Mouse (Mus musculus) spleen, postnatal 4 days (tissue): ENCODE results near the gene 2900026A02Rik.
"Not testable (repeated sequence)": the region's sequence is repeated elsewhere in the genome, so short reads cannot be mapped to it uniquely, and the experiment has no call there.

Experiments
- DNase-seq, 2 experiments: peaks; one replicate each; pipeline ENCODE4 v3.0.0; 2022; ENCODE audit warnings: low spot score in 2 of 2

Gene 2900026A02Rik

DNA sequence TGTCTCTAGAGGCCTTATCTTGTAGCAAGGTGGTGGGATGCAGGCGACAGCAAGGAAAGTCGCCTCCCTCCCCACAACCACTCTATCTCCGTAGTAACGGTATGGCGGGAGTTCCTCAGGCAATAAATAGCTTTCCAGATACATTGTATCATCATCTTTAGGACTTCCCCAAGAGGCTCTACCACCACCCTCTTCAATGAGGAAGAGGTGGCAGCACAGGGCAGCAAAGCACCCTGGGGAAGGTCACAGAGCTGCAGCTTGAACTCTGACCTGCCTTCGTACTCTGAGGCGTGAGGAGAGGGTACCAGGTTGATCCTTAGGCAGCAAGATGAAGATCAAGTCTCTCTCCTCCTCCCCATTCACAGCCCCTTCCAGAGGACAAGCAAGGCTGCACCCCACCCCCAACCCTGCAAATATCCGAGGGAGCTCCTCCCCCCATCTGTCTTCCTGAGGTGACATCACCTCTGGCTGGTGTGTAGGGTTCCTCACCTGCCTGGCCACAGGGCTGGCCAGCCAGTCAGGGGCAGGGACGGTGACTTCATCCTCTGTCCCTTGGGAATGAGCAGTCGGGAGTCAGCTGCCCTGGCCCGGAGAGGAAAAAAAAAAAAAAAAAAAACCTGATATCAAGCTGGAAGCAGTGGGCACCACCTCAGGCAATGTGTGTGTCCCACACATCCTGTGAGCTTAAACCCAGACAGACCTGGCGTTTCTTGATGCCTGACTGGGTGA lies 98.5 kb downstream of the 2900026A02Rik start:
- no peak for DNase-seq

DNA sequence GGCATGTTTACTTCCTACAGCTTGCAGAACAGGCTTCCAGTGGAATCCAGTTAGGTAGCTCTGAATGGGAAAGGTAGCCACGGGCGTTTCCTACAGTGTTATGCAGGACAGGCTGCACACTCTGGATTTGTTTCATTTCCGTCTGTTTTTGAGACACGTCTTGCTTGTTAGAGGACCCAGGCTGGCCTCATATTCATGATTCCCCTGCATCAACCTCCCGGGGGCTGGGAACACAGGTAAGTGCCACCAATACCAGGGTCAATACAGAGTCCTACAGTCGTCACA lies 99.5 kb downstream of the 2900026A02Rik start:
- no peak for DNase-seq

DNA sequence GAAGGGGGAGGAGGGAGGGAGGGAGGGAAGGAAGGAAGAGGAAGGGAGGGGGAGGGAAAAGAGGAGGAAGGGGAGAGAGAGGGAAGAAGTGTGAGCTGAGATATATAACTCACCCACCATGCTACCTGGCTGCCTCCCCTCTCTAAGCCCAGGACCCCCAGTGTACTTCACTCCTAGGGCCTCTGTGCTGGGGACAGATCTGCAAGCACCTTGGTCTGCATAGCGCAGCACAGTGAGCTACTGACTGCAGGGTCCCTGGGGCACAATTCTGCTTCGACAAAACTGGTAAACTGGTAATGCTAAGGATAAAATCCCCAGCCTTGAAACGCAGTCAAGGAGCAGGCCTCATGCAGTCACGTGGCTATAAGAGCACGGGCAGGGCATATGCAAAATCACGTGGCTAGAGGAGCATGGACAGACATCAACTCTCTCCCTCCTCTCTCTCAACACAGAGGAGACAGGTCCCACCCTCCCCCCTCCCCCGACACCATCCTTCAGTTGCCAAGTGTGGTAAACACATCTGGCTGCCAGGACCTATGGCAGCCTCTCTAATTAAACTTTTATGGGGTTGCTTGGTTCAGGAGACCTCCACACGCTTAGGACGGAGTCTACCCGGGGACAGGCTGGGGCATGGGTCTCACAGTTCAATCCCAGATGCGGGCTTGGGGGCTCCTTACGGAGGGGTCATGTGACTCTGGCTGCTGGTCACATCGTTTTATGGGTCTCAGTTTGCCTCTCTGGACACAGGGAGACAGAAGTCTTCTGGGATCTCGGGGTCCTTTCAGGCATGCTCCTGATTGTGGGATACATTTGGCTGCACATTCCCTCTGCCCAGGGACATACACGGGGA lies 100.1 kb downstream of the 2900026A02Rik start:
- no peak for DNase-seq

DNA sequence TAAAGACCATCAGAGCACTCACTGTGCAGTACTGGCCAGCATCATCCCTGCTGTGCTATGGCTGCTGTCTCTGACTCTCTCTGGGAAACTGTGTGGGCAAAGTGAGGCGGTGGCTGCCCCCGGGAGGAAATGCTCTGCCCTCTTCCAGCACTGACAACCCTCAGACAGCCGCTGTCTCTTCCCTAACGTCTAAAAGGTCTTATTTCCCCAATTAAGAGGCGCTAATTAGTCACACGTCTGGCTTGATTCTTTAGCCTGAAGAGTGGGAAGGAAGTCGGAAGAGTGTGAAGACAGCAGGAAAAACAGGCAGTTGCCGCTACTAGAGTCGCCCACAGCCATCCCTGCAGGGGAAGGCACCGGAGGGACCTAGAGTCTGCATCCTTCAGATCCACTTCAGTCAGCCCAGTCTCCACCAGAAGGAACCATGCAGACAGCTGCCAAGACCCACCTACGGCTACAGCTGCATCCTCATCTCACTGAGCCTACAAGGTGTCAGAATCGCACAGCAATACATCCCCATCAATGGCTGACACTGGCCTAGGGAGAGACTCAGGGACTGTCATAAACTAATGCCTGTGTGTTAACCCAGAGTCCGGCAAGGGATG lies 101.1 kb downstream of the 2900026A02Rik start:
- DNase-seq = no peak

DNA sequence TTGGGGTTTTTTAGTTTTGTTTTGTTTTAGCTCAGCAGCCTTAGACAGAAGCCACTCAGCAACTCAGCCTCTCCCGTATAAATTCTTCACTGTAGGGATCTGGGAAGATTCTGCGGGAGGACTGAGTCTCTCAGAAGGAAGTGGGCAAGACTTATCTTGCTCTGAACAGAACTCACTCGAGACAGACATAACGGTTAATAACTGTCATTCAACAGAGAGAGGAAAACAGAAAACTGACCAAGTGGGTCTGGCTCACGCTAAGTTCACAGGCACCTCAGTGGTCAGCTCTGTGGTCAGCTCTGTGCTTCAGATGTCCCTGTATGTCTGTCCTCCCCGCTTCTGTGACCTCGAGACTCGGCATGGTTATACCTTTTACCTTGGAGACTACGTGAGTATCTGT lies 101.7 kb downstream of the 2900026A02Rik start:
- DNase-seq = no peak

DNA sequence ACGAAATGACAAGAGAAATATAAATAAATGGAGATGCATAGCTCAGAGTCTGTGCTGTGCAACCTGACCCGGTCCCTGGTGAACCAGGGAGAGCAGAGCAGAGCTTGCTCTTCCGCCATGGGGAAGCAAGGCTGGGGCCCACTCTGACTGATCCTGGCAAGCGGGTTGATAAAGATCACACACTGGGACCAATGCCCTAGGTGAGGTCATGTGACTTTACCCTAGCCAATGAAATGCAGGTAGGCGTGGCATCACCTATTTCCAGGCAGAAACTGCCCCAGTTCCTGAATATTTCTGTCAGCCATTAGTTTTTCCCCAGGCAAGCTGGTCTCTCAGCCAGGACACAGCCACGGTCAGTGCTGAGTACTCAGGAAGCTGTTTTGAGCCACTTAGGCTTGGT lies 102.3 kb downstream of the 2900026A02Rik start:
- no peak for DNase-seq

DNA sequence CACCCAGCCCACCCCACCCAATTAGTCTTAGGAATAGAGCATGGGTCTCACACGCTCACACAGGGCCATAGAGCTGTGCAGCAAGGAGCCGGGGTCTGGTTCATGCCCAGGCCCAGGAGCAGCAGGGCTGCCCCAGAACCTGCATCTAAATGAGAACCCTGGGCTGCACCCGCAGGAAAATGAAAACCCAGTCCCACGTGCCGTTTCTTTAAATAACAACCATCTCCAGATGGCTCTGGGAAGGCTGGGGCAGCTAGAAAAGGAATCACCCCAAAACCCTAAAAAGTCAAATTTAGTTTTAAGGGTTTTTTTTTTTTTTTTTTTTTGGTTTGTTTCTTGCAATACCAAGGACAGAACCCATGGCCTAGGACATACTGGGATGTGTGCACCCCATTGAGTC lies 103.7 kb downstream of the 2900026A02Rik start:
- DNase-seq = no peak

DNA sequence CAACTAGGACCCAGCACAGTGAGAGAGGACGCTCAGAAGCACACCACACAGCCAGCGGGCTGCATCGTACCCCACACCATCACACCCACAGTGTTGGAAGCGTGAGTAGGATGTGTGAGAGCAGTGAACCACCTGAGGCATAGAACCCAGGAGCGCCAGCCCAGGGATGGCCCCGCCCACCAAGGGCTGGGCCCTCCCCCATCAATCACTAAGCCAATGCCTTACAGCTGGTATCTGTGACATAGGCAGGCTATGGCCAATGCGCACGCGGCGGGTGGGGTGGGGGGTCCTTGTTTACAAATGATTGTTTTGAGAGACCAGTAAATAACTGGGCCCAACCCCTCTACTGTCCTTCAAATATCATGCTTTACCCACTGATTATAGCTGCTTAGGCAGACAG lies 105.1 kb downstream of the 2900026A02Rik start:
- no peak for DNase-seq

DNA sequence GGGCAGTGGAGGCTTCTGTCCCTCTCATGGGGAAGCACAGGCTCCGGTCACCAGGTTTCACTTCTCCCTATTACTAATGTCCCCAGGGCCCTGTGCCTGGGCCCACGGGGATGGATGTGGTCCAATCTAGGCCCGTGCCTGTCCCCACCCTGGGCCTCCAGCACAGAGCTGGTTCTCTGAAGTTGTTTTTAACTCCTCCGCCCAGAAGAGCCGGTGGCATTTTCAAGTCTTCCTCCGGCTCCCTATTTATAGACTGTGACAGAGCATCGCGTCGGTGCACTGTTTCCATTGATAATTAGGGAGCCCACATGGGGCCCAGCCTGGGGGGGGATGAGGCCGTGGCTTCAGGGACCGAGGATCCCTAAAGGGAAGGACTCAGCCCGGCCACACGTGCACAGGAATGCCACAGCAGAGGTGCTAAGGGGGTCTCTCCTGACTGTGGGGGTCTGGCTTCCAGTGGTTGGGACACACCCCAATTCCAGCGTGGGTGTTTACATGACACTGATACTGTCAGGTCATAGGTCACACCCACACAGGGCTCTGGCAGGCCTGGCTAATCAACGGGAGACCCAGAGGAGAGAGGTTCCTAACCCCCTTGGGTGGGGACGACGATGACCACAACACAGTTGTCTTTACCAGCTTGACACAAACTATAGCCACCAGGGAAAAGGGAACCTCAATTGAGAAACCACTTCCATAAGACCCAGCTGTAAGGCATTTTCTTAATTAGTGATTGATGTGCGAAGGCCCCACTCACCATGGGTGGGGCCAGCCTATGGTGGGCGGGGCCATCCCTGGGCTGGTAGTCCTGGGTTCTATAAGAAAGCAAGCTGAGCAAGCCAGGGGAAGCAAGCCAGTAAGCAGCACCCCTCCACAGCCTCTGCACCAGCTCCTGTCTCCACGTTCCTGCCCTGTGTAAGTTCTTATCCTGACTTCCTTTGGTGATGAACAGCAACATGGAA lies 106.5 kb downstream of the 2900026A02Rik start:
- DNase-seq = no peak

DNA sequence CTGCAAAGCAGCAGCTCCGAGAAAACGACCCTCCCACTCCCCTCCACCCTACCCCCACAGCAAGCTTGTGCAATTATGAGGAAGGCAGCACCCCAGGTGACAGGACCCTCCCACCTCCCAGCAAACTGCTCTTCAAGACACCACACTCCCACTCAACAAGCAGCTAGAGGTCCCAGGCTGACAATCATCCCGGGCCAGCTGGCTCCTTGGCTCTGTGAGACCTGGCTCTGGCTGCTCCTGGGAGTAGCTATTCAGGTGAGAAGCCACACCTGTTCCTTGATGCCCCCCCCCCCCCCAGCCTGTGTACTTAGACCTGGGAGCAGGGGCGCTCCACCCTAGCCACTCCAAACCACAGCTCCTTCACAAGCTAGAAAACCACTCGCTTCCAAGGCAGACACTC lies 107.9 kb downstream of the 2900026A02Rik start:
- no peak for DNase-seq

DNA sequence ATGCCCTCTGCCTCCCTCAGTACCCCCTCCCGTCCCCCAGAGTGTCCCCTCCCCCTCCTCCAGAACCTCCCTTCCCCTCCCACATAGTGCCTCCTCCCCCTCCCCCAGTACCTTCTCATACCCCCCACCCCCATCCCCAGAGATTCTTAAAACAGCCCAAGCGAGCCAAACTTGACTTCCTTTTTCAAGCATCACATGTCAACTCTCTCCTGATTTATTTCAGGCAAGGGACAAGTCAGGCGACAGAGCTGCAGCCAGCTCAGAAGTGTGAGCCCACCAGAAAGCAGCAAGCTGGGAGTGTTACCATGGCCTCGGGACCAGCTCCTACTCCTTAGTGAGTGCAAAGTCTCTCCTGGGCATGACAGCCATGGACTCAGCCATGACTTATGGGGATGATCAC lies 109.7 kb downstream of the 2900026A02Rik start:
- no peak for DNase-seq

DNA sequence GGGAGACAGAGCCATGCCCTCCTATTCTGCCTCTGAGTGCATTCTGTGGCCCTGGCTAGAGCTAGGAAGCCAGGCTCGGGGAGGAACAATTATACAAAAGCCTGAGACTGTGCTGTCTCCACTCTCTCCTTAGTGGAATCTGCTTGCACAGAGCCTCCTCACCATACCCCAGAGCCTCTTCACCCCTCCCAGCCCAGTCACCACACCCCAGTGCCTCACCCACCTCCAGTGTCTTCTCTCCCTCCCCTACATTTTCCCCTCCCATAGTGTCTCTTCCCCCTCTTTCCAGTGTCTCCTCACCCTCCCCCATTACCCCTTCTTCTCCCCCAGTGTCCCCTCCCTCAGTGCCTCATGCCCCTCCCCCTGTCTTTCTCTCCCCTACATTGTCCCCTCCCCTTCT lies 110.1 kb downstream of the 2900026A02Rik start:
- no peak for DNase-seq

DNA sequence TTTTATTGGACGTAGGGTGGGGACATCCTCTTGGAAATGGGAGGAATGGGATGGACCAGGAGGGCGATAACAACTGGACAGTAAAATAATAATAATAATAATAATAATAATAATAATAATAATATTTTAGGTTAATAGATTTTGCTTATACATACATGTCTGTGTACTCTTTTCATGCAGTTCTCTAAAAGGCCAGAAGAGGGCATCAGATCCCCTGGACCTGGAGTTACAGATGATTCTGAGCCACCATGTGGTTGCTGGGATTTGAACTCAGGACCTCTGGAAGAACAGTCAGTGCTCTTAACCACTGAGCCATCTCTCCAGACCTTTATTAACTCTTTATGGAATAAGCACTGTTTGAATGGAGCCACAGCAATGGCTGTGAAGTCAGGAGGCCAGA lies 111.4 kb downstream of the 2900026A02Rik start:
- DNase-seq = not testable (repeated sequence)

DNA sequence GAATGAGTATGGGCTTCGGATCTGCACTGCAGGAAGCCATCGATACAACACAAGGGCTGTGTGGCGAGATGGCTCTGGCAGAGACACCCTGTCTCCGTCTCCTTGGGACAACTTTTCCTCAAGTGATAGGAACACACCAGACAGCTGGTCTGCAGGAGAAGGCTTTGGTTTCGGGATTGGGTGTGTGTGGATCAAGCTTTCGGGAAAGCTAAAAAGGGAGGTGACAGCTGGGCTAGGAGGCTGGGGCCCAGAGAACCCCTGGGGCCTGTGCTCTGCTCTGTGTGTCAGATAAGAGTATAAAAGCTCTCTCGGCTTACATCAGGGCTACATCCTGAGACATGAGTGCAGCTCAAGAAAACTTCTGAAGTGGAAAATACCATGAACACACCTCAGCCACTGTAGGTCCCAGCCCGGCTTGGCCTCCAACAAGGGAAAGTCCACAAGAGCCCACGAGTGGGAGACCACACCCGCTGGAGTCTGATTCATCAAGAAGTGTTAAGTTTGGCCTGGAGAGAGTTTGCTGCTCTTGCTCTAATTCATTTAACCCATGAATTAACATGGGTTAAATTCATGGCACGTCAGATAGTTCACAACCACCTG lies 112.8 kb downstream of the 2900026A02Rik start:
- no peak for DNase-seq

DNA sequence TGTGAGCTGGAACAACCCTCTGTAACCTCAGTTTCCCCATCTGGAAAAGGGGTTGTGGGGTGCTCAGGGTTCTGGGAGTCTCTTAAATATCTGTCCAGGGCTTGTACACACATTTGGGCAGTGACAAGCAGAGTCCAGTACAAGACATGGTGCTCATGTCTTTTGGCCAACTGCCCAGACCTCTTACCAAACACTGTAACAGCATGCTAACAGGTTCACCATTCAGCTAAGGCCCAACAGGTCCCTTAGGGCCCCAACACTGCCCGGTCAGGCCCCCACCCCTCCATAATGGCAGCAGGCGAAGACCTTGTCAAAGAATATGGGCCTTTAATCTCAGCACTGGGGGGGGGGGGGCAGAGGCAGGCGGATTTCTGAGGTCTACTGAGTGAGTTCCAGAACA lies 113.3 kb downstream of the 2900026A02Rik start:
- DNase-seq = no peak

DNA sequence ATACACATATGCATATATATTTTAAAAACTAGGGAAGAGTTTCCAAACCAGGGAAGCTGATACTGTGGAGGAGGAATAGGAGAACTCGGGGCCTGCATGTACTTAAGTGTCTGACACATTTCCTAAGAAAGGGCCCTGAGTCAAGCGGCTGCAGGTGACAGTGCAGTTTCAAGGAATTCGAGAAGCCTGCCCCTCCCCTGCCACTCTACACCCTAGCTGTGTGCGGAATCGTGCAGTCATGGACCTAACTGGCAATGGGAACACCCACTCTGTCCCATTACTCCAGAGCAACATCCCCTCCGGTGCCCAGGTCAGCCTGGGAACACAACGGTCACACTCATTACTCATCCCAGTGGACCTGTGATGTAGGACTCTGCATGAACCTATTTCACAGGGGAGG lies 114.4 kb downstream of the 2900026A02Rik start:
- DNase-seq = no peak

DNA sequence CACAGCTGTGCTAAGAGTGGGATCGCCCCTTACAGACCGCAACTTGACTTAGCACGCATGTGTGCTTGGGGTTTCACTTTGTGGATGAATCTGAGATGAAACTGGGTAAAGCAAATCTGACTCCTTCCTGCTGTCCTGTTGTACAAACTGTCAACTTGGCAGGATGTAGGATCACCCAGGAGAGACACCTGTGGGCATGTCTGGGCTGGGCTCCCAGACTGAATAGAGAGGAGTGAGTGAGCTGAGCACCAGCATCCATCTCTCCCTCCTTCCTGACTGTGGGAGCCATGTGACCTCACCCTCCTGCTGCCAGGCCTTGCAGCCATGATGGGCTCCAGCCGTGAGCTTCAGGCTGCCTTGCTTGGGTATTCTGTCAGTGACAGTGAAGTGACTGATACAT lies 115.6 kb downstream of the 2900026A02Rik start:
- no peak for DNase-seq

DNA sequence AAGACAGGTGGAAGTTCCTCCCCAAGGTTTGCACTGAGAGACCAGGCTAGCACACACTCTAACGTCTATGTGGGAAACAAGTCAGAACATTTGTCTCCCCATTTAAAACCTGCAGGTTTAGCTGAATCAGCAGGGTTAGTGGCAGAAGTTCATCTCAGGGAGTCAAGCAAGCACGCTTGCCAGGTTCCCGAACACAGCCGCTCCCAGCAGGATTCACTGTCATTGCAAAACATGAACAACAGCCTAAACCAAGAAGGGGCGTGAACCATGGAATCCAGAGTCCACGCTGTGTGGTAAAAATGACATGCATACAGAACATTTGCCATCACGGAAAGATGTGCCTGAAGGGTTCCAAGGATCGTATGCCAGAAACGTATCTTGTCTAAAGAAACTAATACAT lies 116.0 kb downstream of the 2900026A02Rik start:
- no peak for DNase-seq

DNA sequence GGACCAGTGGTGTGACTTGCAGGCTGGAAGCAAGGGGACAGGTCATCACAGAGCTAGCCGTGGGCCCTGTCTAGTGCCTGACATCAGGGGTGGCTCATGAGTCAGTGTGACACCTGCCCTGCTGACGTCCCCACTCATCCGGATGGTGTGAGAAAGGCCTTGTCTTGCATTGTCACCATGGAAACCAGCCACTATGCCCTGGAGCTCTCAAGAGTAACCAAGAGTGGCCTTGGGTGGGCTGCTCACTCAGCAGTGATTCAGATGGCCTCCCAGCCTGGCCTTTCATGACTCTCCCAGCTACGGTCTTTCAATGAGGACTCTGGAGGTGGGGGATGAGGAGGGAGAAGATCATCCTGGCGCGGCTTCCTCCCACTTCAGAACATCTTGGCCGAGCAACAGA lies 118.6 kb downstream of the 2900026A02Rik start:
- no peak for DNase-seq

DNA sequence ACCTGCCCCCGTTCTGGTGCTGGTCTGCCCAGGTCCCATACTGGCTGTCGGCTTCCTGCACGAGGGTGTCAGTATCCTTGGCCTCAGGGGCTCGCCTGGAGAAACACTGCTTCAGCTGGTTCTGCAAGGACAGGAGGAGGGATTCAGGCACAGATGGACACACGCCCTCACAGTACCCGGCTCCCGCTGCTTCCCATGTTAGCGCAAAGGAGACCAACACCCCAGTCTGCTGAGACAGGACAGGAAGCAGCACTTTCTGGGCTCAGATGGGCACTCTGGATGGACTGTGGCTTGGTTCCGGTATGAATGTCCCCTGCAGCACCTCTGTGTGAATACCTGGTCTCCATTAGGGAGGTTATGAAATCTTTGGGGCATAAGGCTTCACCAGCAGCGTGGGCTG lies 119.6 kb downstream of the 2900026A02Rik start:
- DNase-seq = no peak

DNA sequence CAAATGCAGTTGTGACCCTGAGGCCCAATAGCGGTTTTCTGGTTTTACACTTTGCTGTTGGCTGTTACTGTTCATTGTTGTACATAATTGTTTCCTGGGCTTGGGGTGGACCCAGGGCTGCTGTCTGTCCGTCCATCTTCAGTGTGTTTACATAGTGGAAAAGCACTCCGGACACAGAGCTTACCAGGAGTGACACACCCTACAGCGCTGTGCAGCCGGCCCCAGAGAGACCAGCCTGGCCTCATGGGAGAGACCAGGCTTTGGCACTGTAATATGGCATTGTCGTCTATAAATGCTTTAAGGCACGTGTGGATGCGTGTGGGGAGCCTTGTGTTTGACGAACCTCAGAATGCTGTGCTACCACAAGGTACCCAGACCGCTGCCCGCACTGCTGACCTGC lies 120.6 kb downstream of the 2900026A02Rik start:
- no peak for DNase-seq
